Mouse (Mus musculus) left cerebral cortex, adult 9 months (tissue): Measurements from ENCODE around the gene Lhfpl5.
A peak's percentile ranks its signal among the peaks of the same experiment; 100 is the strongest.

Source experiments
- DNase-seq, 2 experiments: peaks; one replicate each; pipeline ENCODE4 v3.0.0; 2022; ENCODE audit warnings: low spot score in 2 of 2

The Lhfpl5 gene

DNA sequence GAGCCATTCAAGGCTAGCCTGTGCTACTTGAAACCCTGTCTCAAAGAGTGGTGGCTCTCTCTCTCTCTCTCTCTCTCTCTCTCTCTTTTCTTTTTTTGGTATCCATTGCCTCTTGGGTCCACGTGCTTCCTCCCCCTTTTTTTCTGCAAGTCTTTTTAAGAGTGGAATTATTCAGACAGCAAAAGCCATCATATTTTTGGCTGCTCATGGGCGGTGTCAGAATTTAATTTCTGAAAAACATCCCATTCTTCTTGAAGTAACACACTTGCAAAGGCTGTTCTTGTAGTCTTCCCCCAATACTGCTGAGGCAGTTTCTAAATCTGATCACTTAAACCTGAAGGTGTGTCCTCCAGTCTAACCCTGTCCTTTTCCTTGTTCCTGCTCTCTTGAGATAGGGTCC lies 51.5 kb downstream of the Lhfpl5 start:
- peak; percentile 56 to 63 for DNase-seq

- no peak for DNase-seq
Measured at GRCm38 (mm10) chr17:28628248-28629124, 53.0 kb downstream of the Lhfpl5 start.

DNA sequence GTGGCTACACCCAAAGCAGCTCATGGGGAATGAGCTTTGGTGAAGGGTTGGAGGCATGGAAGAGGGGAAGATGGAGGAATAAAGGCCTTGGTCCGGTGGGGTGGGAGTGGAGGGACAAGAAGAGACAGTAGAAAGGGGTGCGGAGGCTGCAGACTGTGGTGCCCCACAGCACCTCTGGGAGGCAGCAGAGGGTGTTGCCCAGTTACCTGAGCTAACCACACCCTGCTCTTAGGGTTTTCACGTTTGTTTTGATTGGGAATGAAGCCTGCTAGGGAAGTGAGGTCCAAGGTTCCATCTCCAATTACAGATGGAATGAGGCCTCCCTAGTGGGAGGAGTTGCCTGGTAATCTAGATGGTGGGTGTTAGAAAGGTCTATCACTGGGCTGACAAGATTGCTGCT lies 53.7 kb downstream of the Lhfpl5 start:
- no peak for DNase-seq
